Mouse (Mus musculus) thymus, adult 18-20 months (tissue): ENCODE results near the gene Sema4g.
A peak's percentile ranks its signal among the peaks of the same experiment; 100 is the strongest.

Experiments used
- DNase-seq, 2 experiments: peaks; one replicate each; pipeline ENCODE4 v3.0.0; 2022; ENCODE audit warnings: mixed read lengths in 2 of 2

Gene Sema4g

GRCm38 (mm10) chr19:44988831-44989566 lies at the start of gene Sema4g:
Gene Sema4g (plus strand): TSS chr19:44989101.
- DNase-seq, result peak in 1 of 2 experiments; percentile 42

GRCm38 (mm10) chr19:44959633-44960032 lies 29.3 kb upstream of the Sema4g start:
- DNase-seq, result no peak

- no peak for DNase-seq
Observed at GRCm38 (mm10) chr19:44965978-44966377, 22.9 kb upstream of the Sema4g start.

- DNase-seq, result no peak
Observed at GRCm38 (mm10) chr19:44968329-44968728, 20.6 kb upstream of the Sema4g start.

- DNase-seq, result no peak
Observed at GRCm38 (mm10) chr19:44976636-44977035, 12.3 kb upstream of the Sema4g start.

GRCm38 (mm10) chr19:44977148-44977547 lies 11.8 kb upstream of the Sema4g start:
- no peak for DNase-seq

- no peak for DNase-seq
Observed at GRCm38 (mm10) chr19:44980787-44981186, 8.1 kb upstream of the Sema4g start.

GRCm38 (mm10) chr19:44982477-44983115 lies 6.3 kb upstream of the Sema4g start:
- DNase-seq, result no peak

- no peak for DNase-seq
Observed at GRCm38 (mm10) chr19:44983366-44983765, 5.5 kb upstream of the Sema4g start.

GRCm38 (mm10) chr19:44984420-44984819 lies 4.5 kb upstream of the Sema4g start:
- DNase-seq, result no peak

- DNase-seq, result no peak
Observed at GRCm38 (mm10) chr19:44985159-44985988, 3.5 kb upstream of the Sema4g start.

- no peak for DNase-seq
Observed at GRCm38 (mm10) chr19:44987004-44987403, 1.9 kb upstream of the Sema4g start.

GRCm38 (mm10) chr19:44987851-44988250 lies 1.1 kb upstream of the Sema4g start:
- DNase-seq, result no peak

GRCm38 (mm10) chr19:44988321-44988720 lies 580 bp upstream of the Sema4g start:
- DNase-seq, result no peak

GRCm38 (mm10) chr19:44989567-44990495 lies 930 bp downstream of the Sema4g start:
- DNase-seq, result no peak

- DNase-seq, result no peak
Observed at GRCm38 (mm10) chr19:44991031-44991430, 2.1 kb downstream of the Sema4g start.

GRCm38 (mm10) chr19:44992246-44992645 lies 3.3 kb downstream of the Sema4g start:
- peak in 1 of 2 experiments; percentile 27 for DNase-seq

- DNase-seq, result no peak
Observed at GRCm38 (mm10) chr19:44992712-44993111, 3.8 kb downstream of the Sema4g start.

GRCm38 (mm10) chr19:44997786-44998185 lies 8.9 kb downstream of the Sema4g start:
- no peak for DNase-seq

GRCm38 (mm10) chr19:44999647-45000046 lies 10.7 kb downstream of the Sema4g start:
- DNase-seq, result no peak

- no peak for DNase-seq
Observed at GRCm38 (mm10) chr19:45002301-45002700, 13.4 kb downstream of the Sema4g start.
